Mouse (Mus musculus) central nervous system, embryonic 11.5 days (tissue): ENCODE results near the gene Sppl2c. TPM values are rescaled to one million over a fixed set of nuclear protein-coding genes. Genes with fewer than 3 reads are reported as not detected.

ENCODE experiments used
- polyA plus RNA-seq: library from polyadenylated mRNA; depleted of rRNA; stranded (reverse); fragments of >200 nt; gene quantifications from 2 replicates; pipeline ENCODE4 v1.2.3, GENCODE M21; 2012; rRNA removed

Sppl2c gene
- polyA plus RNA-seq, result not detected in 2 replicates

GRCm38 (mm10) chr11:104186135-104186836 is at the start of gene Sppl2c:
TSS of gene Sppl2c (plus strand) at chr11:104186327.

DNA sequence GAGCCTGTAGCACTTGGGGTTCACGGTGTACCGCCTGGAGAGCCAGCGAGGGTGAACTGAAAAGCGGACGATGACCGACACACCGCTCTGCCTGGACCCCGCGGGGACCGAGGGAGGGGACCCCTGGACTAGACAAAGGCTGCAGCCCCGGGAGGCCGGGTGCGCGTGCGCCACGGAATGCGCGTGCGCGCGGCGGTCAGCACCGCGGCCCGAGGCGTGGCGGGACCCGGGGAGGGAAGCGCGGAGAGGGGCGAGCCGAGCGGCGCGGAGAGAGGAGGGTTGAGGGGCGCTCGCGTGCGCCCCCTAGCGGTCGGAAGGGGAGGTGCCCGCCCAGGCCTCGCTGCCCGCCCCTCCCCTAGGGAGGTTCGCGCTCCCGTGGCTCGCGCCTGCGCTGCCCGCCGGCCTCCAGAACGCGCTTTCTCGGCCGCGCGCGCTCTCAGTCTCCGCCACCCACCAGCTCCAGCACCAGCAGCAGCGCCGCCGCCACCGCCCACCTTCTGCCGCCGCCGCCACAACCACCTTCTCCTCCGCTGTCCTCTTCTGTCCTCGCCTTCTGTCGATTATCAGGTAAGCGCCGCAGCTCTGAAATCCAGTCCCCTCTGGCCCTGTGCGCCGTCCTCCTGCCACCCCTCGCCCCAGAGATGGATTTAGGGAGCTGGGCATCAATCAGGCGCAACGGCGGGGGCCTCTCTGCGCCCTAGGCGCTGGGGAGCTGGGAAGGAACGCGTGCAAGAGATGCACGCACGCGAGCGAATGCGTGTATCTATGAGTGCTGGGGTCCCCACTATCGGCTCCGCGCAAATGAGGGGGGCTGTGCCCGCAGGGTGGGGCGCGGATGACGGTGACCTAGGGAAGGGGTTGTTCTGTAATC is 45.1 kb downstream of the Sppl2c start, which contains the start of gene Mapt:
TSS of gene Mapt (plus strand) at position 350 of the 871 bp plus-strand sequence.

Other genes with a start within 250 kb of the Sppl2c start
- gene Nsf, start 232.3 kb upstream of the Sppl2c start, polyA plus RNA-seq, result 36.9 and 40.9 TPM in 2 replicates
- gene Arf2, start 219.6 kb upstream of the Sppl2c start, polyA plus RNA-seq, result 86.6 and 98.2 TPM in 2 replicates
- gene Crhr1, start 53.5 kb upstream of the Sppl2c start, polyA plus RNA-seq, result 0.22 and 0.57 TPM in 2 replicates
- 41.3 and 42.3 TPM in 2 replicates for gene Mapt, start 45.1 kb downstream of the Sppl2c start, polyA plus RNA-seq